Mouse (Mus musculus) hindbrain, embryonic 16.5 days (tissue): Measurements from ENCODE around the gene Hcn4. TPM values are rescaled to one million over a fixed set of nuclear protein-coding genes. Genes with fewer than 3 reads are reported as not detected.
A peak's percentile ranks its signal among the peaks of the same experiment; 100 is the strongest.

ENCODE experiments used
- ATAC-seq: fragments of 200-750 bp; cut with Nextera tagmentation; 2 replicates; pipeline ENCODE4 v1.8.0; 2017; ENCODE audit warnings: moderate TSS enrichment, moderate library complexity
- H3K27ac ChIP-seq: fragments of 300-500 bp; sonication (generic); 2 replicates; pipeline ENCODE4 v1.5.1; 2014; ENCODE audit warnings: low read depth, mild to moderate bottlenecking, control low read depth, low read length, moderate library complexity
- H3K27me3 ChIP-seq: fragments of 300-500 bp; sonication (generic); replicated peaks from 2 replicates; pipeline ENCODE4 v1.6.1; 2014; ENCODE audit warnings: low read length; ENCODE audit not compliant: control insufficient read depth, insufficient read depth
- H3K36me3 ChIP-seq: fragments of 300-500 bp; sonication (generic); 2 replicates; pipeline ENCODE4 v1.6.1; 2014; ENCODE audit warnings: mild to moderate bottlenecking, low read length, moderate library complexity, mixed read lengths; ENCODE audit not compliant: control insufficient read depth, insufficient read depth
- H3K4me1 ChIP-seq: fragments of 300-500 bp; sonication (generic); 2 replicates; pipeline ENCODE4 v1.6.1; 2014; ENCODE audit warnings: low read depth, low read length; ENCODE audit not compliant: control insufficient read depth, insufficient read depth
- H3K4me2 ChIP-seq: fragments of 300-500 bp; sonication (generic); 2 replicates; pipeline ENCODE4 v1.6.1; 2014; ENCODE audit warnings: mild to moderate bottlenecking, low read length, control low read depth, moderate library complexity
- H3K4me3 ChIP-seq: fragments of 300-500 bp; sonication (generic); 2 replicates; pipeline ENCODE4 v1.5.1; 2014; ENCODE audit warnings: mild to moderate bottlenecking, low read length, control low read depth, moderate library complexity
- H3K9ac ChIP-seq: fragments of 300-500 bp; sonication (generic); 2 replicates; pipeline ENCODE4 v1.6.1; 2014; ENCODE audit warnings: low read depth, mild to moderate bottlenecking, control low read depth, low read length, moderate library complexity
- H3K9me3 ChIP-seq: fragments of 300-500 bp; sonication (generic); 2 replicates; pipeline ENCODE4 v1.6.1; 2014; ENCODE audit warnings: mild to moderate bottlenecking, low read length, moderate library complexity; ENCODE audit not compliant: control insufficient read depth
- WGBS: fragments of 180-500 bp; shearing (Covaris S2); extraction: QIAGEN DNeasy Blood & Tissue Kit; methylation state at CpG from one replicate; pipeline ENCODE4 v1.1.7; 2014; 5-methylcytosine and 5-hydroxymethylcytosine counted together
- polyA plus RNA-seq: library from polyadenylated mRNA; unstranded; fragments of >200 nt; fragmentation: Nextera tagmentation; extraction: Ambion mirVana; gene quantifications from 2 replicates; pipeline ENCODE4 v1.2.1, GENCODE M21; 2015

Gene Hcn4
- polyA plus RNA-seq, 1 experiment from 2014 or later, result 3.5 TPM

- Histone ChIP-seq H3K9me3 (no peaks in the 10 kb centered on the region), H3K4me1 (no peaks in the 10 kb centered on the region), H3K9ac (no peak overlapping the region), H3K4me3 (no peak overlapping the region), H3K27ac (no peak overlapping the region), H3K27me3 (no peaks in the 10 kb centered on the region), H3K4me2 (no peak overlapping the region), H3K36me3 (peaks cover 1% of the 10 kb centered on the region; the same call in 1 of the 2 replicates)
- WGBS, result 77% methylated on average over 10 of the region's 10 CpGs
- ATAC-seq, result no peak
Measured at GRCm38 (mm10) chr9:58871141-58871540, 47.9 kb downstream of the Hcn4 start.

GRCm38 (mm10) chr9:58873541-58874324, 50.5 kb downstream of the Hcn4 start:
- Histone ChIP-seq H3K9me3 (no peaks in the 10 kb centered on the region), H3K4me3 (no peak overlapping the region), H3K4me1 (no peaks in the 10 kb centered on the region), H3K36me3 (peaks cover 10% of the 10 kb centered on the region), H3K9ac (no peak overlapping the region), H3K4me2 (no peak overlapping the region), H3K27ac (no peak overlapping the region), H3K27me3 (no peaks in the 10 kb centered on the region)
- 47% methylated on average over 10 of the region's 10 CpGs for WGBS
- peak; percentile 72 for ATAC-seq

GRCm38 (mm10) chr9:58874354-58874753, 51.1 kb downstream of the Hcn4 start:
- ATAC-seq, result no peak
- no peaks in the 10 kb centered on the region for H3K27me3 ChIP-seq
- H3K9ac ChIP-seq, result no peak overlapping the region
- no peak overlapping the region for H3K27ac ChIP-seq
- H3K4me1 ChIP-seq, result no peaks in the 10 kb centered on the region
- H3K9me3 ChIP-seq, result no peaks in the 10 kb centered on the region
- no peak overlapping the region for H3K4me2 ChIP-seq
- peaks cover 10% of the 10 kb centered on the region for H3K36me3 ChIP-seq
- no peak overlapping the region for H3K4me3 ChIP-seq
- WGBS, result 87% methylated on average over 4 of the region's 4 CpGs

- Histone ChIP-seq H3K9ac (no peak overlapping the region), H3K4me3 (no peak overlapping the region), H3K4me1 (no peaks in the 10 kb centered on the region), H3K9me3 (no peaks in the 10 kb centered on the region), H3K27ac (no peak overlapping the region), H3K36me3 (peaks cover 15% of the 10 kb centered on the region), H3K4me2 (no peak overlapping the region), H3K27me3 (no peaks in the 10 kb centered on the region)
- no peak for ATAC-seq
- WGBS, result 94% methylated on average over 6 of the region's 6 CpGs
Measured at GRCm38 (mm10) chr9:58875439-58875838, 52.2 kb downstream of the Hcn4 start.

GRCm38 (mm10) chr9:58876946-58877625, 53.9 kb downstream of the Hcn4 start:
- WGBS, result 97% methylated on average over 6 of the region's 6 CpGs

GRCm38 (mm10) chr9:58879836-58880235, 56.6 kb downstream of the Hcn4 start:
- H3K27ac ChIP-seq, result no peak overlapping the region
- no peaks in the 10 kb centered on the region for H3K4me1 ChIP-seq
- H3K36me3 ChIP-seq, result peaks cover 26% of the 10 kb centered on the region
- no peak overlapping the region for H3K4me2 ChIP-seq
- ATAC-seq, result no peak
- 84% methylated on average over 1 of the region's 1 CpGs for WGBS
- H3K27me3 ChIP-seq, result no peaks in the 10 kb centered on the region
- no peak overlapping the region for H3K9ac ChIP-seq
- H3K9me3 ChIP-seq, result no peaks in the 10 kb centered on the region
- no peak overlapping the region for H3K4me3 ChIP-seq

More at GRCm38 (mm10) chr9:58876946-58877625, 53.9 kb downstream of the Hcn4 start:
- no peak overlapping the region for H3K4me3 ChIP-seq
- no peaks in the 10 kb centered on the region for H3K27me3 ChIP-seq
- H3K9ac ChIP-seq, result no peak overlapping the region
- no peak overlapping the region for H3K4me2 ChIP-seq
- peaks cover 21% of the 10 kb centered on the region for H3K36me3 ChIP-seq
- H3K9me3 ChIP-seq, result no peaks in the 10 kb centered on the region
- no peak overlapping the region for H3K27ac ChIP-seq
- no peaks in the 10 kb centered on the region for H3K4me1 ChIP-seq
- no peak for ATAC-seq

- H3K9ac ChIP-seq, result no peak overlapping the region
- no peaks in the 10 kb centered on the region for H3K4me1 ChIP-seq
- no peak for ATAC-seq
- no peak overlapping the region for H3K4me3 ChIP-seq
- no peaks in the 10 kb centered on the region for H3K27me3 ChIP-seq
- H3K4me2 ChIP-seq, result no peak overlapping the region
- 44% methylated on average over 1 of the region's 1 CpGs for WGBS
- H3K27ac ChIP-seq, result no peak overlapping the region
- peaks cover 19% of the 10 kb centered on the region for H3K36me3 ChIP-seq
- H3K9me3 ChIP-seq, result no peaks in the 10 kb centered on the region
Measured at GRCm38 (mm10) chr9:58882686-58883085, 59.5 kb downstream of the Hcn4 start.

GRCm38 (mm10) chr9:58889782-58890448, 66.7 kb downstream of the Hcn4 start:
- no peak overlapping the region for H3K9ac ChIP-seq
- H3K4me1 ChIP-seq, result no peaks in the 10 kb centered on the region
- WGBS, result 88% methylated on average over 12 of the region's 12 CpGs
- H3K27ac ChIP-seq, result no peak overlapping the region
- peaks cover 25% of the 10 kb centered on the region for H3K36me3 ChIP-seq
- no peaks in the 10 kb centered on the region for H3K9me3 ChIP-seq
- no peak overlapping the region for H3K4me3 ChIP-seq
- no peak overlapping the region for H3K4me2 ChIP-seq
- ATAC-seq, result no peak
- H3K27me3 ChIP-seq, result no peaks in the 10 kb centered on the region

GRCm38 (mm10) chr9:58890893-58891292, 67.7 kb downstream of the Hcn4 start:
- Histone ChIP-seq H3K9ac (no peak overlapping the region), H3K27me3 (no peaks in the 10 kb centered on the region), H3K27ac (no peak overlapping the region), H3K9me3 (no peaks in the 10 kb centered on the region), H3K4me1 (no peaks in the 10 kb centered on the region), H3K4me2 (no peak overlapping the region), H3K36me3 (peaks cover 25% of the 10 kb centered on the region), H3K4me3 (no peak overlapping the region)
- 91% methylated on average over 8 of the region's 8 CpGs for WGBS
- ATAC-seq, result no peak
